Mouse (Mus musculus) common myeloid progenitor, adult 5-6 weeks (primary cell): Measurements from ENCODE around the gene Sec22a. TPM values are rescaled to one million over a fixed set of nuclear protein-coding genes. Genes with fewer than 3 reads are reported as not detected.

Experiments used
- ATAC-seq: replicated peaks from 2 replicates; pipeline ENCODE4 v1.8.0; 2016; ENCODE audit warnings: low read depth, mild to moderate bottlenecking, moderate TSS enrichment, inconsistent platforms; ENCODE audit not compliant: poor library complexity, severe bottlenecking
- total RNA-seq: library from RNA; stranded (forward); fragments of 200-1000, 187-1606 nt; gene quantifications from 2 replicates; pipeline ENCODE4 v1.2.3, GENCODE M21; 2017

Sec22a gene
- total RNA-seq, 1 experiment from 2014 or later = 8.4 TPM

GRCm38 (mm10) chr16:35270353-35270934 is 93.3 kb downstream of the Sec22a start:
- ATAC-seq = peak; percentile 80

Other genes with a start within 250 kb of the Sec22a start
- gene Adcy5, start 209.0 kb downstream of the Sec22a start, total RNA-seq = 0.19 TPM in 1 of 2 replicates, not detected in the other
- 4.1 and 6.9 TPM in 2 replicates for gene Pdia5, start 127.0 kb upstream of the Sec22a start, total RNA-seq
- gene Sema5b, start 177.2 kb upstream of the Sec22a start, total RNA-seq = not detected in 2 replicates